Mouse (Mus musculus): ENCODE data around the gene Hnrnpab. TPM values are rescaled to one million over a fixed set of nuclear protein-coding genes. Genes with fewer than 3 reads are reported as not detected.

The Hnrnpab gene
- polyA plus RNA-seq, 1 experiment from 2014 or later, result 349 TPM

DNA sequence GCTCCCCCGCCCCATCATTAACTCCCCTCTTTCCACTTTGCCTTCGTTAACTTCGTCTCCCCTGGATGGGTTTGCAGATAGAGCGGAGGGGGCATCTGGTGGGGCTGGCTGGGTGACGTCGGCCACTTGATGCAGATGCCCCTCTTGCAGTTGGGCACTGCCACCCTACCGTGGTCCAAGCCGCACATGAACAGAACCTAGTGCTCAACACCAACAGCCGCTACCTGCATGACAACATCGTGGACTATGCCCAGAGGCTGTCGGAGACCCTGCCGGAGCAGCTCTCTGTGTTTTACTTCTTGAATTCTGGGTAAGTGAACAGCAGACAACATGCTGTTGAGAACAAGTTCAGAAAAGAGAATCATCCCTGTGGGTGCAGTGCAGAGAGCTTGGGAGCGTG is 20.2 kb downstream of the Hnrnpab start:
- Histone ChIP-seq H3K4me3 (ENCODE audit: low read length) (no peak overlapping the region), H3K36me3 (ENCODE audit: control insufficient read depth, insufficient read depth, low read length) (peaks cover 37% of the 10 kb centered on the region), H3K27me3 (ENCODE audit: control insufficient read depth, insufficient read depth, low read depth, low read length) (no peaks in the 10 kb centered on the region)

DNA sequence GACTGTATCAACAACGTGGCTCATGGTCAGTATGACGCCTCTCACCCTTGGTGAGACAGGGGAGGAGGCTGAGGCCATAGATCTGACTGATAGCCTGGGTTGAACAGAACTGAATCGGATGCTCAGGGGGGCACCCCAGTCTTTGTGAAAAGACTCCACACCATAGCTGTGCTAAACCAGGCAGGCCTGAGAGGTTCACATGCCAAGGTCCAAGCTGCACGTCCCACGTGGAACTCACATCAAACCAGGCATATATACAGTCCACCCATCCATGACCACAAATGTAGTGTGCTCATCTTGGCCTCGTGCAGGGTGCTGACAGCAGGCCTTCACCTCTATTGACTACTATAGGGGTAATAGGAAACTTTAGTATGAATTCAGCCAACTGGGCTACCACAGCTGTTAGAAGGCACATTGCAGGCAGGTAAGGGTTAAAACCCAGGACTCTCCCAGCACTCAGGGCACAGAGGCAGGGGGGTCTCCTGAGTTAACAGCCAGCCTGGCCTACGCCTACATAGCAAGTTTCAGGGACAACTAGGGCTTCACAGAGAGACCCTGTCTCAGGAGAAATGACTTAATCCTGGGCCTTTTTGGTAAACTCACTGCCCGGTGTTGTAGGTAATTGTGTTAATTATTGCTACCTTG is 20.9 kb downstream of the Hnrnpab start:
- H3K4me2 ChIP-seq (ENCODE audit: low read depth, low read length), result peak overlapping the region; percentile 71
- H3K4me1 ChIP-seq (replicated peaks; ENCODE audit: control insufficient read depth, insufficient read depth, low read length), result peaks cover 17% of the 10 kb centered on the region
- H3K36me3 ChIP-seq (ENCODE audit: control insufficient read depth, insufficient read depth, low read length), result peaks cover 34% of the 10 kb centered on the region
- H3K9me3 ChIP-seq (ENCODE audit: control insufficient read depth, low read length), result no peaks in the 10 kb centered on the region
- peak overlapping the region; percentile 75 for H3K4me3 ChIP-seq (ENCODE audit: low read length)
- H3K27ac ChIP-seq (ENCODE audit: low read length), result peak overlapping the region; percentile 96
- H3K9ac ChIP-seq (ENCODE audit: low read length), result peak overlapping the region; percentile 90
- 51% methylated on average over 8 of the region's 8 CpGs for WGBS
- no peaks in the 10 kb centered on the region for H3K27me3 ChIP-seq (ENCODE audit: control insufficient read depth, insufficient read depth, low read depth, low read length)
- ATAC-seq (ENCODE audit: low read depth), result no peak

More for the DNA sequence above, 20.2 kb downstream of the Hnrnpab start:
- Histone ChIP-seq H3K9me3 (ENCODE audit: control insufficient read depth, low read length) (no peaks in the 10 kb centered on the region), H3K4me2 (ENCODE audit: low read depth, low read length) (no peak overlapping the region), H3K9ac (ENCODE audit: low read length) (no peak overlapping the region), H3K4me1 (replicated peaks; ENCODE audit: control insufficient read depth, insufficient read depth, low read length) (peaks cover 17% of the 10 kb centered on the region), H3K27ac (ENCODE audit: low read length) (no peak overlapping the region)
- ATAC-seq (ENCODE audit: low read depth), result no peak
- 90% methylated on average over 13 of the region's 13 CpGs for WGBS

DNA sequence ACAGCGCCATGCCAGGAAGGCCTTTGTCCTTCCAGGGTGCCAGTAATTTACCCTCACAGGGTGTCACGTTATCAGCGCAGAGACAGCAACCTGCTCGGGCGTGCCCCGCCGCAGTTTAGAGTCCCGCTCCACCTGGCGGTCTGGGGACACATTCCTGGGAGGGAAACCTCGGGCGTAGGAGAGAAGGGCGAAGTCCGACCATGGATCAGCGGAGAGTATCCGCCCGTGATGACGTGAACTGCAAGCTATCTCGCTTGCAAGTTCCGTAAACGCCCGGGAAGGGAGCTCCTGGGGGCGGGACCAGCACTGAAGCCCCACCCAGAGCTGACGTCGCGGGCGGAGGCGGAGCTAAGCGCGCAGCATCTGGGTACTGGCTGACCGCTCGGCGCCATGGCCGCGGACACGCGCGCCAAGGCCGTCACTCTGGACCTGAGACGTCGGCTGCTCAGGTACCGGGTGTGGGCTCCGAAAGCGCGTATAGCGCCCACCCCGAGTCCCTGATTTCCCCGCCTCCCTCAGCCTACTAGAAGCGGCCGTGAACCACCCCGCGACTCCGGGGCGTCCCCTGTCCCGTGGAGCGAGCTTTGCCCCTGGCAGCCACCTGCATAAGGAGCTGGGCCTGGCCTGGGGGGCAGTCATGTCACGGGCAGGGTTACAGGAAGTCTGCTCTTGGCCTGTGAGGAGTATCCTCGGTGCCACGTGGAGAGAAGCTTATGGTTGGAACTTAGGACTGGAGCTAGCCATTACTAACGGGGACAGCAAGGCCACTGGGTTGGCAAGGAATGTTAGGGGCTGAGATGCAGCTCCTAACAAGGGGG is 22.0 kb downstream of the Hnrnpab start, which contains the start of gene Phykpl:
Gene Phykpl, plus strand, starts transcription at position 327 of the 818 bp plus-strand sequence.
- peaks cover 17% of the 10 kb centered on the region for H3K4me1 ChIP-seq (replicated peaks; ENCODE audit: control insufficient read depth, insufficient read depth, low read length)
- peaks cover 26% of the 10 kb centered on the region for H3K36me3 ChIP-seq (ENCODE audit: control insufficient read depth, insufficient read depth, low read length)
- under 1% methylated on average over 58 of the region's 59 CpGs for WGBS
- H3K27ac ChIP-seq (ENCODE audit: low read length), result peak within 1 kb of the TSS; percentile 96
- peak within 1 kb of the TSS; percentile 75 for H3K4me3 ChIP-seq (ENCODE audit: low read length)
- H3K9me3 ChIP-seq (ENCODE audit: control insufficient read depth, low read length), result no peaks in the 10 kb centered on the region
- H3K9ac ChIP-seq (ENCODE audit: low read length), result peak within 1 kb of the TSS; percentile 90
- peak within 1 kb of the TSS; percentile 71 for H3K4me2 ChIP-seq (ENCODE audit: low read depth, low read length)
- H3K27me3 ChIP-seq (ENCODE audit: control insufficient read depth, insufficient read depth, low read depth, low read length), result no peaks in the 10 kb centered on the region
- ATAC-seq (ENCODE audit: low read depth), result peak; percentile 97

DNA sequence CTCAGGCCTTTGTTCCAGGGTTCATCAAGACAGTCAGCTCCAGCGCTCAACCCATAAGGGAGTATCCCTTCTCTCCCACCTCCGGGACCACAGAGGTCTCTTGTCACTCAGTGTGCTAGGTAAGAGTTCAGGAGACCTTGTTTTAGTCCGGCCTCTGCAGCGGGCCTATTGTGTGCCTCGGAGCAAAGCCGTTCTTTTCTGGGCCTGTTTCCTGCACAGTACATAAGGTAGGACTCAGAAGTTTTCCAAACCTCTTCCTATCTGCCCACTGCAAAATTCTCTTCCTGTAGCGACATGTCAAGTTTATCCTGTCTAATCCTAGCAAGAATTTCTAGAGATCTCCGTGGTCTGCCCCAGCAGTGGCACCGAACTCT is 22.6 kb downstream of the Hnrnpab start:
- peaks cover 17% of the 10 kb centered on the region for H3K4me1 ChIP-seq (replicated peaks; ENCODE audit: control insufficient read depth, insufficient read depth, low read length)
- 20% methylated on average over 9 of the region's 9 CpGs for WGBS
- peaks cover 21% of the 10 kb centered on the region for H3K36me3 ChIP-seq (ENCODE audit: control insufficient read depth, insufficient read depth, low read length)
- H3K4me2 ChIP-seq (ENCODE audit: low read depth, low read length), result peak overlapping the region; percentile 71
- H3K9me3 ChIP-seq (ENCODE audit: control insufficient read depth, low read length), result no peaks in the 10 kb centered on the region
- peak overlapping the region; percentile 96 for H3K27ac ChIP-seq (ENCODE audit: low read length)
- peak; percentile 4 for ATAC-seq (ENCODE audit: low read depth)
- H3K4me3 ChIP-seq (ENCODE audit: low read length), result peak overlapping the region; percentile 75
- H3K27me3 ChIP-seq (ENCODE audit: control insufficient read depth, insufficient read depth, low read depth, low read length), result no peaks in the 10 kb centered on the region
- peak overlapping the region; percentile 90 for H3K9ac ChIP-seq (ENCODE audit: low read length)

DNA sequence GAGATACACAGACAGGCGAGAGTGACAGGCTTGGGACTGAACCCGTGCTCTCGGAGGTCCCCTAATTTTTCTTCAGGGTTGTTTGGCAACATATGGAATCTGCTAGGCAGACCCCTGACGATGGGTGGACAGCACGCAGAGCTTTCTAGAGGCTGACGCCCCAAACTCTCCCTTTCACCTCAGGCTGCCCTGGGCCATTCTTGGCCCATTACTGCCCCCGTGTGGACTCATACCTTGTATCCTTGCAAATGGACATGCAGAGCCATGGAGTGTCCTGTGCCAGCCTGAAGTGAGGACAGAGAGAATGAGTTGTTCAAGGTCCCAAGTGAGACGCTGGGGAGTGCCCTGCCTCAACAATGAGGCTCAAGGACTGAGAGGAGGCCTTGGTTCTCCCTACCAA is 23.9 kb downstream of the Hnrnpab start:
- H3K36me3 ChIP-seq (ENCODE audit: control insufficient read depth, insufficient read depth, low read length), result peaks cover 10% of the 10 kb centered on the region
- 27% methylated on average over 8 of the region's 8 CpGs for WGBS
- H3K9me3 ChIP-seq (ENCODE audit: control insufficient read depth, low read length), result no peaks in the 10 kb centered on the region
- H3K4me2 ChIP-seq (ENCODE audit: low read depth, low read length), result no peak overlapping the region
- ATAC-seq (ENCODE audit: low read depth), result no peak
- H3K9ac ChIP-seq (ENCODE audit: low read length), result no peak overlapping the region
- H3K27ac ChIP-seq (ENCODE audit: low read length), result no peak overlapping the region
- H3K4me1 ChIP-seq (replicated peaks; ENCODE audit: control insufficient read depth, insufficient read depth, low read length), result peaks cover 17% of the 10 kb centered on the region
- H3K4me3 ChIP-seq (ENCODE audit: low read length), result no peak overlapping the region
- no peaks in the 10 kb centered on the region for H3K27me3 ChIP-seq (ENCODE audit: control insufficient read depth, insufficient read depth, low read depth, low read length)

DNA sequence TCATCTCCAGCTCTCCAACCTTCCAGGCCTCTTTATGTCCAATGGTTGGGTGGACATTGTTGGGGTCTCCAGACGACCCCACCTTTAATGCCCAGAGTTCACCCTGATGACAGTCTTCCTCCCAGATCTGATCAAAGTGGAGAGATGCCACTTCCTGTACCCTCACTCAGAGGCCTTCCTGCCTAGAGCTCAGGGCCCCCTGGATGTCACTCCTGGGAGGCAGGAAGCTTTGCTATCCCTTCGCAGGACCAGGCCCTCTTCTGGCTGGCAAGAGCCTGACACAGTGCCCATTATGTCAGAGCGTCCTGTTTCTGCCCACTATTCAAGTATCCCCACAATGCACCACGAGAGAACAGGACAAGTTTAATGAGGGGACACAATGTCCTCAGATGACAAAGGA is 27.6 kb downstream of the Hnrnpab start:
- H3K36me3 ChIP-seq (ENCODE audit: control insufficient read depth, insufficient read depth, low read length), result no peaks in the 10 kb centered on the region; the same call in 1 of the 2 replicates
- no peaks in the 10 kb centered on the region for H3K27me3 ChIP-seq (ENCODE audit: control insufficient read depth, insufficient read depth, low read depth, low read length)
- no peak overlapping the region for H3K27ac ChIP-seq (ENCODE audit: low read length)
- 56% methylated on average over 4 of the region's 4 CpGs for WGBS
- peaks cover 6% of the 10 kb centered on the region; the same call in 1 of the 2 replicates for H3K4me1 ChIP-seq (replicated peaks; ENCODE audit: control insufficient read depth, insufficient read depth, low read length)
- no peak overlapping the region for H3K4me3 ChIP-seq (ENCODE audit: low read length)
- ATAC-seq (ENCODE audit: low read depth), result no peak
- no peak overlapping the region for H3K4me2 ChIP-seq (ENCODE audit: low read depth, low read length)
- H3K9me3 ChIP-seq (ENCODE audit: control insufficient read depth, low read length), result no peaks in the 10 kb centered on the region
- H3K9ac ChIP-seq (ENCODE audit: low read length), result no peak overlapping the region

DNA sequence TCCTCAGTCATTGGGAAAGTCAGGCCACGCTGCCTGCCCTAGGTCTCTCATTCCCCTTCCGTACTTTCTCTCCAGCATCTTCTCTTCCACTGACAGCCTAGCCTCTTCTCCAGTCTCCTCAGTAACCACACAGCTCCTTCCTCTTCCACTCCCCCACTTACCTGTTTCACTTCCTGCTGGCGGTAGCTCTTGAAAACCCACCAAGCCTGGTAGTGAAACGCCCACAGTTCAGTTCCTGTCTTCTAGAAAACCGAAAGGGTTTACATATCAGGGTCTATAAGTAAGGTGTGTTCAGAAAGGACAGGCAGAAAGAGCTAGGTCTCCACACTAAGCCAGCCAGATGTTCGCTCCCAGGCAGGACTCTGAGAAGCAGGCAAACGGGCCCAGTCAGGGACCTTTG is 29.1 kb downstream of the Hnrnpab start:
- H3K9ac ChIP-seq (ENCODE audit: low read length), result no peak overlapping the region; the same call in 1 of the 2 replicates
- no peaks in the 10 kb centered on the region for H3K9me3 ChIP-seq (ENCODE audit: control insufficient read depth, low read length)
- H3K4me2 ChIP-seq (ENCODE audit: low read depth, low read length), result no peak overlapping the region
- no peak overlapping the region for H3K4me3 ChIP-seq (ENCODE audit: low read length)
- no peaks in the 10 kb centered on the region; the same call in 1 of the 2 replicates for H3K36me3 ChIP-seq (ENCODE audit: control insufficient read depth, insufficient read depth, low read length)
- H3K4me1 ChIP-seq (replicated peaks; ENCODE audit: control insufficient read depth, insufficient read depth, low read length), result no peaks in the 10 kb centered on the region
- H3K27ac ChIP-seq (ENCODE audit: low read length), result no peak overlapping the region
- ATAC-seq (ENCODE audit: low read depth), result no peak
- H3K27me3 ChIP-seq (ENCODE audit: control insufficient read depth, insufficient read depth, low read depth, low read length), result no peaks in the 10 kb centered on the region
- 64% methylated on average over 7 of the region's 7 CpGs for WGBS

DNA sequence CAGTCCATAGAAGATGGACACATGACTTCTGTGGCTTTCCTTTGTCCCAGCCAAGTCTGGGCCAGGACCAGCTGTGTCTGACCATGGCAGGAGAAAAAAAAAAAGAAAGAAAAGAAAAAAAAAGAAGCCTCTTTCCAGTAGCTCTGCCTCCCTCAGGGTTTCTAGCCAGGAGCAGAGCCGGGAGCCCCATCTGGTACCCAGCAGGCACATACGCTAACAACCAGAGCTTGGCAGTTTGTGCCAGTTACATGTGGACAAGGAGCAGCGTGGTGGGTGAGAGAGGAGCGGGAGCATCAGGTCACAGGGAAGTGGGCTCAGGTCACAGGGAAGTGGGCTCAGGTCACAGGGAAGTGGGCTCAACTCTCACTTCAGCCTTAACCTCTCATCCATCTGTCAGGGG is 30.2 kb downstream of the Hnrnpab start:
- no peak overlapping the region for H3K9ac ChIP-seq (ENCODE audit: low read length)
- no peak overlapping the region for H3K27ac ChIP-seq (ENCODE audit: low read length)
- no peaks in the 10 kb centered on the region for H3K27me3 ChIP-seq (ENCODE audit: control insufficient read depth, insufficient read depth, low read depth, low read length)
- no peak overlapping the region for H3K4me2 ChIP-seq (ENCODE audit: low read depth, low read length)
- ATAC-seq (ENCODE audit: low read depth), result no peak
- H3K36me3 ChIP-seq (ENCODE audit: control insufficient read depth, insufficient read depth, low read length), result no peaks in the 10 kb centered on the region; the same call in 1 of the 2 replicates
- no peaks in the 10 kb centered on the region for H3K4me1 ChIP-seq (replicated peaks; ENCODE audit: control insufficient read depth, insufficient read depth, low read length)
- no peaks in the 10 kb centered on the region for H3K9me3 ChIP-seq (ENCODE audit: control insufficient read depth, low read length)
- 84% methylated on average over 4 of the region's 4 CpGs for WGBS
- H3K4me3 ChIP-seq (ENCODE audit: low read length), result no peak overlapping the region

DNA sequence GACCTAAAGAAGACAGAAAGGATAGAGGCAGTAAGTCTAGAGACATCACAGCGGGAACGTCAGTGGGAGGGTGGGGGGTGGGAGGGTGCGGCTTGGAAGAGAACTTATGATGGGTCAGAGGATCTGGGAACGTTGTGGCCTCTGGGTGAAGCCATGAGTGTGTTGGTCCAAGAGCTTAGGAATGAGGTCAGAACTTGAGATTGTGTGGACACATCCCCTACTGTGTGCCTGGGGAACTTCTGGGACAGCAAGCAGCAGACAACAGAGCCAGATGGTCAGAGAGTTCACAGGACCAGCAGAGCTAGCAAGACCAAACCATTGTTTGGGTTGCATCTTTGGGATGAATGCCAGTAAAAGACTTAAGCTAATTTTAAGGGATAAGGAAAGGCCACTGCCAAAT is 37.8 kb downstream of the Hnrnpab start:
- 0 out of 2 replicates have a peak, but pooled peaks cover 2% of the 10 kb centered on the region for H3K9me3 ChIP-seq (ENCODE audit: control insufficient read depth, low read length)
- H3K9ac ChIP-seq (ENCODE audit: low read length), result no peak overlapping the region
- WGBS, result 74% methylated on average over 4 of the region's 4 CpGs
- H3K27me3 ChIP-seq (ENCODE audit: control insufficient read depth, insufficient read depth, low read depth, low read length), result no peaks in the 10 kb centered on the region
- no peak overlapping the region for H3K27ac ChIP-seq (ENCODE audit: low read length)
- H3K4me1 ChIP-seq (replicated peaks; ENCODE audit: control insufficient read depth, insufficient read depth, low read length), result no peaks in the 10 kb centered on the region
- no peak overlapping the region for H3K4me2 ChIP-seq (ENCODE audit: low read depth, low read length)
- H3K4me3 ChIP-seq (ENCODE audit: low read length), result no peak overlapping the region
- H3K36me3 ChIP-seq (ENCODE audit: control insufficient read depth, insufficient read depth, low read length), result no peaks in the 10 kb centered on the region
- no peak for ATAC-seq (ENCODE audit: low read depth)

Data from lung, embryonic 16.5 days (tissue).